Mouse (Mus musculus): ENCODE results near the gene Mlst8. TPM values are rescaled to one million over a fixed set of nuclear protein-coding genes. Genes with fewer than 3 reads are reported as not detected.

The Mlst8 gene
- polyA plus RNA-seq, 1 experiment from 2014 or later = 33.1 TPM

DNA sequence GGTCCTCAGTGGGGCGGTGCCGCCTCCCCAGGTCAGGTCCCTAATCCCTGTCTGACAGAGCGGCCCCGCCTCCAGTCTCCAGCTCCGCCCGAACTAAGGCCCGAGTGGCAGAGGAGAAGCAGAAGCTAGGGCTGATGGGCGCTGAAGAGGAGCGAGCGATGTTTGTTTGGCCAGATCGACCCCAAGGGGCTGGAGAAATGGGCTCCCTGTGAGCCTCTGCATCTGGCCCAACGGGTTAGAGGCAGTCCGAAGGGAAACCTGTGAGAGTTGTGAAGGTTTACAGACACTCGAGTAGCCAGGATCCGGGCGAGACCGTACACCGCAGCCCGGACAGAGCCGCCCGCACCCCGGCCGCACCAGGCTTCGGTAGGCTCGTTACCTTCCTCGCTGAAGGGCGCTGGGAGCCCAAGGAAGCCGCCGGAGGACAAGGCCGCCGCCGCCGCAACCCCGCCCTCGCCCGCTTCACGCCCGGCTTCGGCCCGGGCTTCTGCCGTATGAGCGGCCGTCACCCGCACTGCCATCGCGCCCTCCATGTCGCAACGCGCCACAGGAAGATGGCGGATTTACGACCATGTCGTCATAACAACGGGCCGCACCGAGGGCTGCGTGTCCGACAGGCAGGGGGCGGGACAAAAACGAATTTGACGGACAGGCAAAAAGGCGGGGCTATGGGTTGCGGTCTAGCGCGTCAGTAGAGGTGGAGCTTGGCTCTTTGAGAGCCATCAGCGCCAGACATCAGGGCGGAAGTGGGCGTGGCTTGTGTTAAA, 23.9 kb downstream of the Mlst8 start:
- Histone ChIP-seq H3K27ac (replicated peaks) (peak overlapping the region; percentile 92), H3K4me2 (peak overlapping the region; percentile 67), H3K27me3 (replicated peaks) (no peaks in the 10 kb centered on the region), H3K9ac (replicated peaks) (peak overlapping the region; percentile 95), H3K36me3 (peaks cover 17% of the 10 kb centered on the region; the same call in 1 of the 2 replicates), H3K4me3 (replicated peaks) (peak overlapping the region; percentile 72), H3K4me1 (peaks cover 39% of the 10 kb centered on the region), H3K9me3 (replicated peaks) (no peaks in the 10 kb centered on the region)
- peak; percentile 96 for ATAC-seq (ENCODE audit: low FRiP score)
- under 1% methylated on average over 67 of the region's 67 CpGs for WGBS

DNA sequence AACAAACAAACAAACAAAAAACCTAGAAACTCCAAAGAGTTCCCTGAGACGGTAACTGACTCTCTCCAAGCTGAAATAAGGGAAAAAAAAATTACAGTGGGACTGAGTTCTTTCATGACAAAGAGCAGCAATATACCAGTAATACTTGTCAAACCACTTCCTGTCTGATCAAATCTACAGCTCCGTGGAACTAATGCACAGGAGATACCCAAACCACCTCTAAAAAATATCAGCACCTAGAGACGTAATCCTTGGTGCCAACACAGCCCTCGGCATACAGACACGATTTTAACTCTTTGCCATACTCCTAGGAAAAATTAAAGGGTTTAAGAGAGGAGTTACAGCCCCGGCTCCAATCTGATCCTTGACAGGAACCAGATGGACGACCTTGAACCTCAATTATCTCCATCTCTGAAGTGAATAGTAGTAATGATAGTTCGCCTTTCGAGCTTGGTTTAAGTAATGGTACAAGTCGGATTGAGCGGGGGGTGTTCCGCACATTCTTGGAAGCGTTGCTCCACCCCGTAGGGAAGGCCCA, 24.6 kb downstream of the Mlst8 start:
- peak overlapping the region; percentile 92 for H3K27ac ChIP-seq (replicated peaks)
- peaks cover 39% of the 10 kb centered on the region for H3K4me1 ChIP-seq
- H3K36me3 ChIP-seq = peaks cover 23% of the 10 kb centered on the region
- H3K4me3 ChIP-seq (replicated peaks) = peak overlapping the region; percentile 72
- no peak for ATAC-seq (ENCODE audit: low FRiP score)
- H3K9me3 ChIP-seq (replicated peaks) = no peaks in the 10 kb centered on the region
- peak overlapping the region; percentile 95 for H3K9ac ChIP-seq (replicated peaks)
- 8% methylated on average over 14 of the region's 14 CpGs for WGBS
- H3K27me3 ChIP-seq (replicated peaks) = no peaks in the 10 kb centered on the region
- peak overlapping the region; percentile 67 for H3K4me2 ChIP-seq

DNA sequence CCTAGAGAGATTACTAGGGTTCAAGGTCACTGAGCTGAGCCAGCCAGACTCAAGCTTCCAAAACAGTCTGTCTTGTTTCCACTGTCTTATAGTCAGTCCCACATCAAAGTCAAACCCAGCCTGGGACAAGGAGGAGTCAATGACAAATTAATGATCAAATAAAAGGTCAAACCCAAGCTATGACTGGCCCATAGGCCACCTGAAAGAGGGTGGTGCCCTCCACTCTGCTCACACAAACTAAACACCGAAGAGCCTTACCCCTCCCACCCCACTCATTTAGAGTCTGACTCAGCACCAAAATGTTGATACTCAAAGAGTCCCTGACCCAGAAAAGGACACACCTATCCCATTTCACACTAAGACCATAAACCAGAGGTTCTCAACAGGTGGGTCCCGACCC, 25.5 kb downstream of the Mlst8 start:
- Histone ChIP-seq H3K9me3 (replicated peaks) (no peaks in the 10 kb centered on the region), H3K9ac (replicated peaks) (no peak overlapping the region), H3K4me2 (peak overlapping the region; percentile 67), H3K4me1 (peaks cover 39% of the 10 kb centered on the region), H3K36me3 (peaks cover 32% of the 10 kb centered on the region), H3K27me3 (replicated peaks) (no peaks in the 10 kb centered on the region), H3K4me3 (replicated peaks) (peak overlapping the region; percentile 72), H3K27ac (replicated peaks) (no peak overlapping the region)
- ATAC-seq (ENCODE audit: low FRiP score) = no peak
- 87% methylated on average over 2 of the region's 2 CpGs for WGBS

DNA sequence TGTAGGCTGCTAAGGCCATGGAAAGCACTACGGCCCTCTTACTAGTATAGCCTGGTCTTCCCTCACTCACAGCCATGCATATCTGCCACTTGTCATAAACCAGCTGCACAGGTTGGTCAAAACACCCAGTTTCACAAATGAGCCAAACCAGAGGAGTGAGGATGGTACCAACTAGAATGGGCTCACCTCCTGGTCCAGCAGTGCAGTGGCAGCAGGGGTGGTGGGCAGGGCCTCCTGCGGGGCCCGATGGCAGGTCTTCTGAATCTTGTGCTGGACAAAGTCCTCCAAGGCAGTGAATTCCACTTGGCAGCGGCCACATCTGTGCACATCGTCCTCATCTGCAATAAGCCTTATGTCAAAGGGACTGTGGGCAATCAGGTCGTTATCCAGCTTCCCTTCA, 27.7 kb downstream of the Mlst8 start:
- Histone ChIP-seq H3K4me2 (no peak overlapping the region), H3K36me3 (peaks cover 53% of the 10 kb centered on the region), H3K27me3 (replicated peaks) (no peaks in the 10 kb centered on the region), H3K4me1 (peaks cover 39% of the 10 kb centered on the region), H3K9ac (replicated peaks) (no peak overlapping the region), H3K9me3 (replicated peaks) (no peaks in the 10 kb centered on the region), H3K4me3 (replicated peaks) (no peak overlapping the region), H3K27ac (replicated peaks) (no peak overlapping the region)
- ATAC-seq (ENCODE audit: low FRiP score) = no peak
- WGBS = 88% methylated on average over 6 of the region's 6 CpGs

DNA sequence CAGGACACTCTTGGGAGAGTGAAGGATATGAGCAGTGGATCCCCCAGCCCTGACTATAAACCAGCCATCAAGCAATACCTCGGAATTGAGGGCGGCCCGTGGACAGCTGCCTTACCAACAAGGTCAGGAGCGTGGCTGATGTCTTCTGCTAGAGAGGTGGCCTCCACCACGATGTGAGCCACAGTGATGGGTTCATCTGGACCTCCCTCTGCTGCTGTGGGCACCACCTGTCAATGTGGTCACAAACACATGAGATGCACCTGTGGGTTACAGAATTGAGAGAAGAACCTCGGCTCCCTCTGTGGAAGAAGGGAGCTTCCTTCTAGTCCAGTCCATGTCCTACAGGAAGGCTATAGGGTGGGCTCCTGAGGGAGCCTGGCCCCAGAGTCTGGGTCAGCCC, 29.4 kb downstream of the Mlst8 start:
- Histone ChIP-seq H3K4me1 (peaks cover 32% of the 10 kb centered on the region), H3K27me3 (replicated peaks) (no peaks in the 10 kb centered on the region), H3K36me3 (peaks cover 70% of the 10 kb centered on the region), H3K4me2 (no peak overlapping the region), H3K27ac (replicated peaks) (no peak overlapping the region), H3K9ac (replicated peaks) (no peak overlapping the region), H3K4me3 (replicated peaks) (no peak overlapping the region), H3K9me3 (replicated peaks) (no peaks in the 10 kb centered on the region)
- 91% methylated on average over 6 of the region's 6 CpGs for WGBS
- no peak for ATAC-seq (ENCODE audit: low FRiP score)

DNA sequence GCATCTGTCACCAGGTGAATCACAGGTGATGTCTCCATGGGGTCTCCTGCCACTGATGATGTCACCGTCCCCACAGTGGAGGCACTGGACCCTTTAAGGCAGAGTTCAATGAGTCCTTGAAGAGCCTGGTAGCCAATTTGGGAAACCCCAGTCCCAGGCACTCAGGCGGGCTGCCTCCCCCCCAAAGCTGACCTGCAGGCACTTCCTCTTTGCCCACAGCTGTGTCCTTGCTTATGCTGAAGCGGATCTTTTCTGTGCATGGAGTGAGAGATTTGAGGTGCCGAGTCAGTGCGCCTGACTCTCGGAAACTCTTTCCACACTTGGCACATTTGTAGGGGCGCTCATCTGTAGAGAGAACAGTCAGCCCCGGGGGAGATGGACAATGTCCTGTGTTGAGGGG, 32.3 kb downstream of the Mlst8 start:
- Histone ChIP-seq H3K4me2 (no peak overlapping the region), H3K27me3 (replicated peaks) (no peaks in the 10 kb centered on the region), H3K4me3 (replicated peaks) (no peak overlapping the region), H3K9ac (replicated peaks) (no peak overlapping the region), H3K36me3 (peaks cover 92% of the 10 kb centered on the region), H3K27ac (replicated peaks) (no peak overlapping the region), H3K9me3 (replicated peaks) (no peaks in the 10 kb centered on the region), H3K4me1 (0 out of 2 replicates have a peak, but pooled peaks cover 5% of the 10 kb centered on the region)
- ATAC-seq (ENCODE audit: low FRiP score) = no peak
- whole genome bisulfite sequencing = 98% methylated on average over 8 of the region's 8 CpGs

DNA sequence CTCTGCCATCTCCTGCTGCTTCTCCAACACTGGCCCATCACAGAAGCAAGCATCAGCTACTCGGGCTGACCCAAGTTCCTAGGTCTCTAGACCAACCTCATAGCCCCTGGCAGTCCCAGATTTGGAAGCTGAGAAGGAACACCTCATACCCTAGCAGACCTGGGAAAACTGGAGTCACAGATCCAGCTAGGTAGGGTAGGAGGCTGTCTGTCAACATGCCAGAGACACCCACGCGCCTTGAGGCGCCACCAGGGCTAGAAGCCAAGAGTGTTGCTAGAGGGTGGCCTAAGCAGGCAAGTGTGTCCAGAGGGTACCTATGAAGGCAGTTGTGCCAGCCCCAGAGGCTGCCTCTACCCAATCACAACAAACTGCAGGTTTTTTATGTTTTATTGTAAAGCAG, 35.5 kb downstream of the Mlst8 start:
- H3K9ac ChIP-seq (replicated peaks) = no peak overlapping the region
- ATAC-seq (ENCODE audit: low FRiP score) = no peak
- H3K4me1 ChIP-seq = no peaks in the 10 kb centered on the region
- no peak overlapping the region for H3K27ac ChIP-seq (replicated peaks)
- no peak overlapping the region for H3K4me2 ChIP-seq
- no peaks in the 10 kb centered on the region for H3K9me3 ChIP-seq (replicated peaks)
- no peaks in the 10 kb centered on the region for H3K27me3 ChIP-seq (replicated peaks)
- H3K4me3 ChIP-seq (replicated peaks) = no peak overlapping the region
- 94% methylated on average over 4 of the region's 4 CpGs for WGBS
- H3K36me3 ChIP-seq = peaks cover 88% of the 10 kb centered on the region

DNA sequence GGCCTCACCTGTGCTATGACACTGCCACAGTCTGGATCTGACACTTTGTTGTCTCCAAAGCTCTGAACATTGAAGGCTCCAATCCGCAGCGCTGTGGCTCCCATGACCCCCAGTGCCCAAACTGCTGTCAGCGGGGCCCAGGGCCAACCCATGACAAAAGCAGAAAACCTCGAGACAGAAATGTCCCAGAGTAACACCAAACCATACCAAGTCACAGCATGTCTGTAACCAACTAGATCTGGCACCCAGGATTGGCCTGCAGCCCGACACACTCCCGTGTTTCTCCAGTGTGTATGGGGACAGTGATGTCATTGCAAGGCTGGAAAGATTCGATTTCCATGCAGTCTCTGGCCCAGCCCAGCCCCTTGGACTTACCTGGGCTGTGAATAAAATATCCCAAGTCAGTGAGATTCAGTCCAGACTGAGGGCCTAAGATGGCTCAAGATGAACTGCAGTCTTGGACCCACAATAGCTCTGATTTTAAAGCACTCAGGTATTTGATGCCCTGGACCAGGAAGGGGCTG, 36.2 kb downstream of the Mlst8 start, which contains the start of gene Dnase1l2:
Gene Dnase1l2, minus strand, starts transcription at position 474 of the 524 bp plus-strand sequence.
- Histone ChIP-seq H3K9me3 (replicated peaks) (no peaks in the 10 kb centered on the region), H3K27me3 (replicated peaks) (no peaks in the 10 kb centered on the region), H3K4me3 (replicated peaks) (no peak within 1 kb of the TSS), H3K4me1 (no peaks in the 10 kb centered on the region), H3K9ac (replicated peaks) (no peak within 1 kb of the TSS), H3K27ac (replicated peaks) (no peak within 1 kb of the TSS), H3K4me2 (no peak within 1 kb of the TSS), H3K36me3 (peaks cover 87% of the 10 kb centered on the region)
- ATAC-seq (ENCODE audit: low FRiP score) = no peak
- 88% methylated on average over 7 of the region's 7 CpGs for WGBS

DNA sequence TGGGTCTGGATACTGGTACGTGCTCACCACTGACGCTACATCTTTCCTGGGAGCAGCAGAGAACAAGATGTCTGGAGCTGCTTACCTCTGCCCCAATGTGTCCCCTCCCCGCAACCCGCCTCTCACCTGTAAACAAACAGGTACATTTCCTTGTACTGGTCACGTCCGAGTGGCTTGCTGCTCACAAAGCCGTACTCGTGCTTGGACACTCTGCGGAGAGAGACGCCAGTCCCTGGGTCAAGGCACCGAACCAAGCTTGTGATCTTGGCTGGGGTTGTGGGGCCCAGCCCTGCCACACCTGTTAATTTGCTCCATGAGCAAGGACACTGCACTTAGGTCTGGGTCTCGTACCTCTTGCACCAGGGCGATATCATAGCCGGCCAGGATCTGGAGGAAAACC, 36.8 kb downstream of the Mlst8 start:
- Histone ChIP-seq H3K4me2 (no peak overlapping the region), H3K4me1 (no peaks in the 10 kb centered on the region), H3K27ac (replicated peaks) (no peak overlapping the region), H3K9ac (replicated peaks) (no peak overlapping the region), H3K4me3 (replicated peaks) (no peak overlapping the region), H3K36me3 (peaks cover 87% of the 10 kb centered on the region), H3K9me3 (replicated peaks) (no peaks in the 10 kb centered on the region), H3K27me3 (replicated peaks) (no peaks in the 10 kb centered on the region)
- 89% methylated on average over 14 of the region's 14 CpGs for WGBS
- ATAC-seq (ENCODE audit: low FRiP score) = no peak

DNA sequence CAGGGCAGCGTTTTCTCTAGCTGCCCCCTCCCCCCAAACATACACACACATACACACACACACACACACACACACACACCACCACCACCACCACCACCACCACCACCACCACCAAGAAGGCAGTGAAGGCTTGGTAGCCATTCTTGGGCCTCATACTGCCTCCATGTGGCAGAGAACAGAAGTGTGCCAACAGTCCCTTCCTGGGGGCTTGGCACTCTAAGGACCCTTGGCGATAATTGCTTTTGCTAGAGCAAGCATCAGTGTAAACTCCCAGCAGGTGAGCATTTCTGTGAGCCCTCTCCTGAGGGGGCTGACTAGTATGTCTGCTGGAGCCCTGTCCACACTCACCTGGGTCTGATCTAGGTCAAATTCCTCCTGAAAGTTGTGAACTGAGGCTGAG, 37.7 kb downstream of the Mlst8 start:
- 52% methylated on average over 2 of the region's 2 CpGs for WGBS
- Histone ChIP-seq H3K27ac (replicated peaks) (no peak overlapping the region), H3K4me3 (replicated peaks) (no peak overlapping the region), H3K36me3 (peaks cover 84% of the 10 kb centered on the region), H3K27me3 (replicated peaks) (no peaks in the 10 kb centered on the region), H3K9ac (replicated peaks) (no peak overlapping the region), H3K4me1 (no peaks in the 10 kb centered on the region), H3K9me3 (replicated peaks) (no peaks in the 10 kb centered on the region), H3K4me2 (no peak overlapping the region)
- ATAC-seq (ENCODE audit: low FRiP score) = no peak

DNA sequence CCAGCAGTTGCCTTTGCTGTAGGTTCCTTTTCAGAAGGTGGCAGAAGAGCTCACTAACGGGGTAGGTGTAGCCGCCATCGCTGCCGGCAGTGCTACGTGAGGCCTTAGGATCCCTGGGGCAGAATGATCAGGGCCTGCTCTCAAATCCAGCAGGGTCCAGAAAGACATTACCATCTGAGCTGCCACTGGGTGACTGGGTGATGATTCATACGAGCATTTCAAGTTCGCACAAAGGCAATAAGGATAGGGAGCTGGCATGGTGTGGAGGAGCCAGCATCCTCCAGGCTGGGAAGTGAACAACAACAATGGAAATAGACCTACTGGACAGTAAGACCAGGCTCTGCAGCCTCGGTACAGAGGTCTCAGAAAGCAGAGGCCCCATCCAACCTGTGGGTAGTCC, 38.5 kb downstream of the Mlst8 start:
- no peaks in the 10 kb centered on the region for H3K9me3 ChIP-seq (replicated peaks)
- no peak overlapping the region for H3K27ac ChIP-seq (replicated peaks)
- 90% methylated on average over 8 of the region's 8 CpGs for WGBS
- no peak overlapping the region for H3K4me2 ChIP-seq
- no peak for ATAC-seq (ENCODE audit: low FRiP score)
- H3K9ac ChIP-seq (replicated peaks) = no peak overlapping the region
- no peaks in the 10 kb centered on the region for H3K4me1 ChIP-seq
- no peak overlapping the region for H3K4me3 ChIP-seq (replicated peaks)
- no peaks in the 10 kb centered on the region for H3K27me3 ChIP-seq (replicated peaks)
- peaks cover 78% of the 10 kb centered on the region for H3K36me3 ChIP-seq

DNA sequence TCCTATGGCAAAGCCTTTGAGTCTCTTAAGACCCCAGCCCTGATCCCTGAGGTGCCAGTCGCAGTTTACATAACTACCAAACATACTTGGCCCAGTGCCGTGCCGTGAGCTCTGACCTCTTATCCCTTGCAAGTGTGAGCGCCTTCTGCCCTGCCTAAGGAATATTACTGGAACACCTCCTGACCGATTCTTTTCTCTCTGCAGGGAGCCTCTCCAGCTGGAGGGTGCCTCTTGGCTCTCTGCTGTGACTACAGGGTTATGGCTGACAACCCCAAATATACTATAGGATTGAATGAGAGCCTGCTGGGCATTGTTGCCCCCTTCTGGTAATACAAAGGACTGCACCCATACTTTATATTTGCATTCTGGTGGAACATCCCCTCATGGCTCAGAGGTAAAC, 41.9 kb downstream of the Mlst8 start:
- Histone ChIP-seq H3K36me3 (peaks cover 59% of the 10 kb centered on the region), H3K4me3 (replicated peaks) (no peak overlapping the region), H3K4me2 (no peak overlapping the region), H3K4me1 (no peaks in the 10 kb centered on the region), H3K27me3 (replicated peaks) (no peaks in the 10 kb centered on the region), H3K9ac (replicated peaks) (no peak overlapping the region), H3K27ac (replicated peaks) (no peak overlapping the region), H3K9me3 (replicated peaks) (no peaks in the 10 kb centered on the region)
- 68% methylated on average over 5 of the region's 5 CpGs for WGBS
- 0 out of 2 replicates have a peak, but pooled peaks have one; percentile 26 for ATAC-seq (ENCODE audit: low FRiP score)
